Mouse (Mus musculus): ENCODE measurements around the gene Pgm5. TPM values are rescaled to one million over a fixed set of nuclear protein-coding genes. Genes with fewer than 3 reads are reported as not detected.

Gene Pgm5
- polyA plus RNA-seq, 1 experiment from 2014 or later, result 2.8 TPM

DNA sequence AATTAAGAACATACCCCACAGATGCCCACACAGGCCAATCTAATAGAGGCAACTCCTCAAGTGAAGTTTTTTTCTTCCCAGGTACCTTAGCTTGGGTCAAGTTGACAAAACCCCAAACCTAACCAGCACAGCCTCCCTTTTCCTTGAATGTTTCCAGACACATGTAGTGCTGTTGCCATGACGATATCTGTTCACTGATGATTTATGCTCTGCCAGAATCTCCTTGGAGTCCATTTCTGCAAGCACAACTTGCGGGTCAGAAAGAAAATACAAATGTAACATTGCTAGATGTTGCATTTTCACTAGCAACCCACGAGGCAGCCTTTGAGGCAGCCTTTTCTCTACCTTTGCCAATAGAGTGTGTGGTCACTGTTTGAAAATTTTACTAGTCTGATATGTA lies 194.1 kb downstream of the Pgm5 start:
- Histone ChIP-seq H3K4me3 (replicated peaks) (no peak overlapping the region), H3K9me3 (replicated peaks) (no peaks in the 10 kb centered on the region), H3K4me1 (peaks cover 15% of the 10 kb centered on the region), H3K27me3 (no peaks in the 10 kb centered on the region), H3K4me2 (no peak overlapping the region), H3K36me3 (no peaks in the 10 kb centered on the region), H3K9ac (no peak overlapping the region), H3K27ac (no peak overlapping the region)
- WGBS, result 81% methylated on average over 3 of the region's 3 CpGs
- ATAC-seq (replicated peaks; ENCODE audit: low FRiP score), result no peak

DNA sequence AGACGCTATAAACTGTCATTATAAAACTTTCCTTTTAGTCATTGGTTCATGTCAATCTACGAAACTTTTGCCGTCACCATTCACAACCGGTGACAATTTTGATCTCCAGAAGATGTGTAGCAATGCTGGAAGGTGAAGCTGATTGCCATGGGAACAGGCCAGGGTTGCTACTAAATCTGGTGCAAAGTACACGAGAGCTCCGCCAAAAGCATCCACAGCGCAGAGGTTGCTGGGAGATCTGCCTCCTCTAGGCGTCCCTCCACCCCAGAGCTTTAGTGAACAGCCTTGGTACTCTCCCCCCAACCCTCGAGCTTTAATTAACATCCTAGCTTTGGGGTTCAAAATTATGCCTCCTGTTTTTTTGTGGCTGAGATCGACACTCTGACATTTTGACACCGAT lies 195.9 kb downstream of the Pgm5 start:
- H3K27ac ChIP-seq, result no peak overlapping the region
- no peaks in the 10 kb centered on the region for H3K36me3 ChIP-seq
- H3K4me2 ChIP-seq, result no peak overlapping the region
- no peak for ATAC-seq (replicated peaks; ENCODE audit: low FRiP score)
- WGBS, result 82% methylated on average over 11 of the region's 11 CpGs
- no peak overlapping the region for H3K4me3 ChIP-seq (replicated peaks)
- no peaks in the 10 kb centered on the region for H3K27me3 ChIP-seq
- H3K9me3 ChIP-seq (replicated peaks), result no peaks in the 10 kb centered on the region
- no peak overlapping the region for H3K9ac ChIP-seq
- H3K4me1 ChIP-seq, result no peaks in the 10 kb centered on the region

DNA sequence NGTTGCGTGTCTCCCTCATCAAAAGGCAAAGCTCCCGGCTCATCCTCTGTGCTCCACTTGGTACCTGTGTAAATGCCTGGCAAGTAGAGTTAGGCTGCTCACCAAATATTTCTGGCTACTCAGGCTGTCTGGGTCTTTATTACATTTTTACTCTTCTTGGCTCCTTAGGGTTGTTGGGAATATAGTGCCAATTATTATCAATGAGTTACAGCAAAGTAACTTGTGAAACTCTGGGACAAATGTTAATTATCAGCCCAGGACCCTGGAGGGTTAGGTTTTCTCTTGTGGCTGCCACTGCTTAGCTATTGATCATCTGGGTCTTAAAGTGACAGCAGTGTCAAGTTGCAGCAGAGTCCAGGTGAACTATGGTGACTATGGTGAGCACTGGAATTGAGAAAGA lies 199.3 kb downstream of the Pgm5 start:
- 91% methylated on average over 2 of the region's 2 CpGs for WGBS
- H3K4me1 ChIP-seq, result peaks cover 5% of the 10 kb centered on the region; the same call in 1 of the 2 replicates
- no peaks in the 10 kb centered on the region for H3K9me3 ChIP-seq (replicated peaks)
- H3K27me3 ChIP-seq, result no peaks in the 10 kb centered on the region
- H3K27ac ChIP-seq, result no peak overlapping the region
- no peak overlapping the region for H3K4me2 ChIP-seq
- H3K4me3 ChIP-seq (replicated peaks), result no peak overlapping the region
- no peak for ATAC-seq (replicated peaks; ENCODE audit: low FRiP score)
- H3K9ac ChIP-seq, result no peak overlapping the region
- no peaks in the 10 kb centered on the region for H3K36me3 ChIP-seq

- 91% methylated on average over 3 of the region's 3 CpGs for WGBS
- H3K27me3 ChIP-seq, result no peaks in the 10 kb centered on the region
- H3K4me1 ChIP-seq, result peaks cover 23% of the 10 kb centered on the region
- H3K27ac ChIP-seq, result no peak overlapping the region
- no peak overlapping the region for H3K4me2 ChIP-seq
- no peaks in the 10 kb centered on the region for H3K36me3 ChIP-seq
- no peaks in the 10 kb centered on the region for H3K9me3 ChIP-seq (replicated peaks)
- H3K4me3 ChIP-seq (replicated peaks), result no peak overlapping the region
- no peak for ATAC-seq (replicated peaks; ENCODE audit: low FRiP score)
- H3K9ac ChIP-seq, result no peak overlapping the region
Measured at GRCm38 (mm10) chr19:24656981-24657380, 204.7 kb downstream of the Pgm5 start.

DNA sequence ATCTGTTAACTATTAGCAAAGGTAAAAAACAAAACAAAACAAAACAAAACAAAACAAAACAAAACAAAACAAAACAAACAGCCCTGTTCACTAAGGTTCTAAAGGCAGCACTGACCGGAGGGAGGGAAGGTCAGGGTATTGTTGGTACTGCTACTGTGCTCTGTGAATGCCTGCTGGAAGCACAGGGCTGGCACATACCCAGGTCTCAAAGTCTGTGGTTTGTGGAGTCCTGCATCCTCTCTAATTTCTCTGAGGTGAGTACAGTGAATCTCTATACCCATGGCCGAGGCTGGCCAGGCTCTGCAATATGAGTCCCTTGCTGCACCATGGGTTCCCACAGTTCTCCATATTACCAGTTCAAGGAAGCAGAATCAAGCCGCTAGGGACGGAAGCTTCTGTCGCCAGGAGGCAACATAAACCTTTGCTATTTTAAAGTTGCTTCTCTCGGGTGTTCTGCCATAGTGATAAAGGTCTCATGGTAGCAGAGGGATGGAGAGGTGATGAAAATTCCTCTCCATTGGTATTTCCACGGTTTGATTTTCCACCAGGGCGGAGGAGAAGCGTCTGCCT lies 208.3 kb downstream of the Pgm5 start:
- no peaks in the 10 kb centered on the region for H3K36me3 ChIP-seq
- peaks cover 18% of the 10 kb centered on the region for H3K4me1 ChIP-seq
- H3K4me3 ChIP-seq (replicated peaks), result no peak overlapping the region
- 0 out of 2 replicates have a peak overlapping the region, but pooled peaks have one; percentile 19 for H3K4me2 ChIP-seq
- ATAC-seq (replicated peaks; ENCODE audit: low FRiP score), result peak; percentile 52; the same call in 1 of the 2 replicates
- WGBS, result 42% methylated on average over 9 of the region's 9 CpGs
- H3K9me3 ChIP-seq (replicated peaks), result no peaks in the 10 kb centered on the region
- 0 out of 2 replicates have a peak, but pooled peaks cover 3% of the 10 kb centered on the region for H3K27me3 ChIP-seq
- no peak overlapping the region for H3K9ac ChIP-seq
- no peak overlapping the region for H3K27ac ChIP-seq

- ATAC-seq (replicated peaks; ENCODE audit: low FRiP score), result peak; percentile 48
- H3K4me1 ChIP-seq, result peaks cover 18% of the 10 kb centered on the region
- H3K4me2 ChIP-seq, result no peak overlapping the region
- no peaks in the 10 kb centered on the region for H3K9me3 ChIP-seq (replicated peaks)
- H3K36me3 ChIP-seq, result no peaks in the 10 kb centered on the region
- H3K27ac ChIP-seq, result no peak overlapping the region
- H3K9ac ChIP-seq, result no peak overlapping the region
- 0 out of 2 replicates have a peak, but pooled peaks cover 3% of the 10 kb centered on the region for H3K27me3 ChIP-seq
- 29% methylated on average over 6 of the region's 6 CpGs for WGBS
- no peak overlapping the region for H3K4me3 ChIP-seq (replicated peaks)
Measured at GRCm38 (mm10) chr19:24652342-24653019, 209.2 kb downstream of the Pgm5 start.

DNA sequence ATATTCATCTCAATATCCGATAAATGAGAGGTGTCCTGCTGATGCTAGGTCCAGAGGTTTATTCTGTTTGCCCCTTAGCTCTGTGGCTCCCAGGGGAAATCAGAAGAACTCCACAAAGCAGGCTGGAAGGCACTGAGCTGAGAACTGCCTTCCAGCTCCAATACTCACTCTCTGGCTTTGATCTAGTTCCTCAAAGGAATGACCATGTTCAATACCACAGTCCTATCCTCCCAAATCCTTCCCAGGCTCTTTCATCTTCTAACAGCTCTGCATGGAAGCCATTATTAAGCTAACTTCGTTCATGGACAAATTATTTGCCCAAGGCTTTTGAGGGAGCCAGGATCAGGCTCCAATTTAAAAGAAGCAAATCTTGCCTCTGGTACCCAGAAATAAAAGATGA lies 210.1 kb downstream of the Pgm5 start:
- Histone ChIP-seq H3K27me3 (0 out of 2 replicates have a peak, but pooled peaks cover 3% of the 10 kb centered on the region), H3K9me3 (replicated peaks) (no peaks in the 10 kb centered on the region), H3K4me1 (peaks cover 18% of the 10 kb centered on the region), H3K27ac (no peak overlapping the region), H3K4me2 (no peak overlapping the region), H3K4me3 (replicated peaks) (no peak overlapping the region), H3K36me3 (no peaks in the 10 kb centered on the region), H3K9ac (no peak overlapping the region)
- ATAC-seq (replicated peaks; ENCODE audit: low FRiP score), result no peak
- WGBS, result 40% methylated on average over 2 of the region's 2 CpGs

GRCm38 (mm10) chr19:24650428-24650827 lies 211.2 kb downstream of the Pgm5 start:
- Histone ChIP-seq H3K4me3 (replicated peaks) (no peak overlapping the region), H3K4me1 (peaks cover 18% of the 10 kb centered on the region), H3K27ac (no peak overlapping the region), H3K9ac (no peak overlapping the region), H3K9me3 (replicated peaks) (no peaks in the 10 kb centered on the region), H3K27me3 (0 out of 2 replicates have a peak, but pooled peaks cover 3% of the 10 kb centered on the region), H3K36me3 (no peaks in the 10 kb centered on the region), H3K4me2 (no peak overlapping the region)
- ATAC-seq (replicated peaks; ENCODE audit: low FRiP score), result no peak
- 57% methylated on average over 8 of the region's 8 CpGs for WGBS

DNA sequence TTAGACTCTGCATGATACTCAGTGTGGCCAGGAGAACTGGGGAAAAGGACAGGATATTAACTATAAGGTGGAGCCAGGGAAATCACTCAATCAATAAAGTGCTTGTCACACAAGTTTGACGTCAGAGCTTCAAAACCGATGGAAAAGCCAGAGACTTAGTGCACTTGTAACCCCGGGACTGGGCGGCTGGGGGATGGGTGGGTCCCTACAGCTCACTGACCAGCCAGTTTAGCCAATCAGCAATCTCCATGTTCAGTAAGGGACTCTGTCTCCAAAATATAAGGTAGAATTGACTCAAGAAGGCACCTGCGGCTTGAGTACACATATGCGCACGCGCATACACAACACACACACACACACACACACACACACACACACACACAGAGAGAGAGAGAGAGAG lies 213.6 kb downstream of the Pgm5 start:
- ATAC-seq (replicated peaks; ENCODE audit: low FRiP score), result no peak
- 79% methylated on average over 8 of the region's 8 CpGs for WGBS
- H3K27ac ChIP-seq, result no peak overlapping the region
- H3K9me3 ChIP-seq (replicated peaks), result no peaks in the 10 kb centered on the region
- no peaks in the 10 kb centered on the region for H3K36me3 ChIP-seq
- H3K27me3 ChIP-seq, result 0 out of 2 replicates have a peak, but pooled peaks cover 3% of the 10 kb centered on the region
- H3K4me1 ChIP-seq, result peaks cover 8% of the 10 kb centered on the region
- H3K4me3 ChIP-seq (replicated peaks), result no peak overlapping the region
- no peak overlapping the region for H3K9ac ChIP-seq
- H3K4me2 ChIP-seq, result no peak overlapping the region

DNA sequence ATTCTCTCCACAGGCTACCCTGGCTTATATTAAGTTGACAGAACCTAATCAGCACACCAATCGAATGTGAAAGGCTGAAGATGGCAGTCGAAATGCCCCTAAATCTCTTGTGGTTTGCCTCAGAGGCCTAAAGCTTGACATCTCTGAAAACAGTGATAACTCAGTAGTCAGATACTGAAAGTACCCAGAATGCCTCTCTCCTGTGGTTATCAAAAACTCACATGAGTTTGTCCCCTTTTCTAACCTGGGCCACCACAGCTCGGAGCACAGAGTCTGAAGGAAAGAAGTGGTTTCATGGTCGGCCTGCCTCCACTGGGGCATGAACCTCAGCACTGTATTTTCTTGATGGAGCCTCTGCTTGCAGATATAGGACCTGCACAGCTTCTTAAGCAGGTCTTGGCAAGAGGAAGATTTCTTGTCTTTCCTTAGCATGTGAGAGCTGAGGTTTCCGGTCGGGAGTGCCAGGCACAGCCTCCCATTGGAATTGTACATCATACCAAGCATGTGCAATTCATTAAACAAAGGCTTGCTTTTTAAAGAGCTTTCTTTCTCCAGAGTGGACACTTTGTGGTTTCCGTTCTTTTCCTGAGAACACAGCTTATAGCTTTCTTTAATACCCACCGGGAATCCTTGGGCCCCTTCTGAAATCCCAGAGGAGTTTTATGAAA lies 215.4 kb downstream of the Pgm5 start:
- no peak for ATAC-seq (replicated peaks; ENCODE audit: low FRiP score)
- H3K4me3 ChIP-seq (replicated peaks), result no peak overlapping the region
- H3K27me3 ChIP-seq, result 0 out of 2 replicates have a peak, but pooled peaks cover 2% of the 10 kb centered on the region
- H3K9ac ChIP-seq, result no peak overlapping the region
- H3K4me2 ChIP-seq, result no peak overlapping the region
- no peaks in the 10 kb centered on the region for H3K36me3 ChIP-seq
- no peaks in the 10 kb centered on the region for H3K4me1 ChIP-seq
- WGBS, result 80% methylated on average over 8 of the region's 8 CpGs
- no peaks in the 10 kb centered on the region for H3K9me3 ChIP-seq (replicated peaks)
- H3K27ac ChIP-seq, result no peak overlapping the region

DNA sequence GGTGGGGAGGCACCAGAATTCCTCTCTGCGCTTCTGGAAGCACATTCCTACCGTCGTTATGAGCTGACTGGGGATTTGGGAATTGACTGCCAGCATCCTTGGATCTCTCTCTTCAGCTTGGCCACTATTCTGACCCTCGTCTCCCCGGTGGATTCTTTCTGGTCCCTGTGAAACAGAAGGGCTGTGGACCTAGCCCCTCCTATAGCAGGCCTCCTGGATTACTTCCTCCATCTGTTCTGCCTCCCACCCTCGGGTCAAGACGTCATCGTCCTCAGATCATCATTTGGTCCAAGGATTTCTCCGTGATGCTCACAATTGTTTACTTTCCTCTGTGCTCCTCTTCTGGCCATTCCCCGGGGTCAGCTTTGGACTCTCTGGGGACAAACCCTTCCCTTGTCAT lies 216.7 kb downstream of the Pgm5 start:
- Histone ChIP-seq H3K4me3 (replicated peaks) (no peak overlapping the region), H3K36me3 (no peaks in the 10 kb centered on the region), H3K4me1 (no peaks in the 10 kb centered on the region), H3K9me3 (replicated peaks) (no peaks in the 10 kb centered on the region), H3K27ac (no peak overlapping the region), H3K4me2 (no peak overlapping the region), H3K27me3 (no peaks in the 10 kb centered on the region), H3K9ac (no peak overlapping the region)
- ATAC-seq (replicated peaks; ENCODE audit: low FRiP score), result no peak
- 47% methylated on average over 10 of the region's 10 CpGs for WGBS

DNA sequence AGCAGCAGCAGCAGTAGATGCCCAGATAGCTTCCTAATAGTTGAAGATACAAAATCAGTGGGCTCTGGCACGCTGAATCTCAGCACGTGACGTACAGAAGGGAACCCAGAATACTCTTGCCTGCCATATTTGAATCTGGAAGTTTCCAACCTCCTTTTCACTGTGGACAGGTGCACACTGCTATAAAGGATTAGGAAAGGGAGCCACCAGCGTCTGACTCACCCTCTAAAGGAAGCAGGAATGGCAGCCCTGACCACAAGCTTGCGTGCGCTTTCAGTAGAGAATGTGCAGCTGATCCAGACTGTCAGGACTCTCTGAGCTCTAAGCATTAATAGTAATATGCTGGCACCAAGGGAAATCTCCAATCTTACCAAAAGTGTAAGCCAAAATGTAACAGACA lies 220.7 kb downstream of the Pgm5 start:
- Histone ChIP-seq H3K27me3 (no peaks in the 10 kb centered on the region), H3K9me3 (replicated peaks) (no peaks in the 10 kb centered on the region), H3K9ac (no peak overlapping the region), H3K27ac (no peak overlapping the region), H3K36me3 (no peaks in the 10 kb centered on the region), H3K4me1 (no peaks in the 10 kb centered on the region), H3K4me3 (replicated peaks) (no peak overlapping the region), H3K4me2 (no peak overlapping the region)
- 91% methylated on average over 6 of the region's 6 CpGs for WGBS
- ATAC-seq (replicated peaks; ENCODE audit: low FRiP score), result no peak

Data from kidney, embryonic 15.5 days (tissue).